Mouse (Mus musculus) splenic B cell, adult 2 months (primary cell): ENCODE measurements around the gene Sh3rf1.

Source experiments
- DNase-seq: peaks from one replicate; pipeline ENCODE4 v3.0.0-alpha.2; 2011; ENCODE audit warnings: low read depth, low spot score
- H3K27me3 ChIP-seq: 2 replicates; pipeline ENCODE4 v1.6.1; 2012; ENCODE audit warnings: mild to moderate bottlenecking, low read length, moderate library complexity, mixed read lengths; ENCODE audit not compliant: control insufficient read depth, poor library complexity, insufficient read depth, severe bottlenecking
- H3K36me3 ChIP-seq: 2 replicates; pipeline ENCODE4 v1.6.1; 2012; ENCODE audit warnings: mild to moderate bottlenecking, low read length, moderate library complexity, mixed read lengths; ENCODE audit not compliant: control insufficient read depth, poor library complexity, insufficient read depth, severe bottlenecking

The Sh3rf1 gene

GRCm38 (mm10) chr8:61208719-61209118 lies 15.0 kb upstream of the Sh3rf1 start:
- no peak for DNase-seq
- Histone ChIP-seq H3K27me3 (no peaks in the 10 kb centered on the region), H3K36me3 (no peaks in the 10 kb centered on the region)

GRCm38 (mm10) chr8:61210836-61211235 lies 12.8 kb upstream of the Sh3rf1 start:
- no peaks in the 10 kb centered on the region for H3K36me3 ChIP-seq
- DNase-seq: no peak
- H3K27me3 ChIP-seq: no peaks in the 10 kb centered on the region

- Histone ChIP-seq H3K36me3 (no peaks in the 10 kb centered on the region), H3K27me3 (no peaks in the 10 kb centered on the region)
- no peak for DNase-seq
Measured at GRCm38 (mm10) chr8:61215081-61215819, 8.4 kb upstream of the Sh3rf1 start.

- Histone ChIP-seq H3K36me3 (no peaks in the 10 kb centered on the region), H3K27me3 (no peaks in the 10 kb centered on the region)
- DNase-seq: no peak
Measured at GRCm38 (mm10) chr8:61217017-61217416, 6.7 kb upstream of the Sh3rf1 start.

GRCm38 (mm10) chr8:61217426-61217825 lies 6.2 kb upstream of the Sh3rf1 start:
- no peaks in the 10 kb centered on the region for H3K27me3 ChIP-seq
- no peak for DNase-seq
- no peaks in the 10 kb centered on the region for H3K36me3 ChIP-seq

GRCm38 (mm10) chr8:61218439-61218838 lies 5.2 kb upstream of the Sh3rf1 start:
- Histone ChIP-seq H3K36me3 (no peaks in the 10 kb centered on the region), H3K27me3 (no peaks in the 10 kb centered on the region)
- DNase-seq: peak; percentile 36

- Histone ChIP-seq H3K27me3 (no peaks in the 10 kb centered on the region), H3K36me3 (no peaks in the 10 kb centered on the region)
- no peak for DNase-seq
Measured at GRCm38 (mm10) chr8:61223283-61223682, 389 bp upstream of the Sh3rf1 start.

GRCm38 (mm10) chr8:61224380-61225092 lies 864 bp downstream of the Sh3rf1 start:
- peak; percentile 50 for DNase-seq
- H3K36me3 ChIP-seq: no peaks in the 10 kb centered on the region
- no peaks in the 10 kb centered on the region for H3K27me3 ChIP-seq

- Histone ChIP-seq H3K36me3 (no peaks in the 10 kb centered on the region), H3K27me3 (no peaks in the 10 kb centered on the region)
- no peak for DNase-seq
Measured at GRCm38 (mm10) chr8:61225581-61226395, 2.1 kb downstream of the Sh3rf1 start.

- no peak for DNase-seq
- Histone ChIP-seq H3K36me3 (no peaks in the 10 kb centered on the region), H3K27me3 (no peaks in the 10 kb centered on the region)
Measured at GRCm38 (mm10) chr8:61226632-61227031, 3.0 kb downstream of the Sh3rf1 start.

GRCm38 (mm10) chr8:61228678-61229077 lies 5.0 kb downstream of the Sh3rf1 start:
- Histone ChIP-seq H3K36me3 (no peaks in the 10 kb centered on the region), H3K27me3 (no peaks in the 10 kb centered on the region)
- DNase-seq: no peak

- no peaks in the 10 kb centered on the region for H3K27me3 ChIP-seq
- DNase-seq: no peak
- no peaks in the 10 kb centered on the region for H3K36me3 ChIP-seq
Measured at GRCm38 (mm10) chr8:61229511-61230195, 6.0 kb downstream of the Sh3rf1 start.

GRCm38 (mm10) chr8:61230881-61231755 lies 7.4 kb downstream of the Sh3rf1 start:
- no peak for DNase-seq
- Histone ChIP-seq H3K27me3 (no peaks in the 10 kb centered on the region), H3K36me3 (no peaks in the 10 kb centered on the region)

GRCm38 (mm10) chr8:61235499-61235898 lies 11.8 kb downstream of the Sh3rf1 start:
- Histone ChIP-seq H3K27me3 (no peaks in the 10 kb centered on the region), H3K36me3 (no peaks in the 10 kb centered on the region)
- no peak for DNase-seq
